Mouse (Mus musculus) ES-Bruce4 (cell line): ENCODE measurements around the gene Ddb2. TPM values are rescaled to one million over a fixed set of nuclear protein-coding genes. Genes with fewer than 3 reads are reported as not detected.

Experiments
- H3K27ac ChIP-seq: 2 replicates; pipeline ENCODE4 v1.5.1; 2012; ENCODE audit warnings: low read length, inconsistent platforms; ENCODE audit not compliant: insufficient read depth
- H3K27me3 ChIP-seq: 2 replicates; pipeline ENCODE4 v1.6.1; 2012; ENCODE audit warnings: mild to moderate bottlenecking, low read length, inconsistent platforms; ENCODE audit not compliant: control insufficient read depth, poor library complexity, insufficient read depth, severe bottlenecking
- H3K36me3 ChIP-seq: 2 replicates; pipeline ENCODE4 v1.6.1; 2012; ENCODE audit warnings: inconsistent platforms, mild to moderate bottlenecking, low read length, moderate library complexity; ENCODE audit not compliant: control insufficient read depth, poor library complexity, insufficient read depth, severe bottlenecking
- H3K4me1 ChIP-seq: one replicate; pipeline ENCODE4 v1.8.1; 2011; ENCODE audit warnings: low read length; ENCODE audit not compliant: control insufficient read depth, insufficient read depth
- H3K4me3 ChIP-seq: 2 replicates; pipeline ENCODE4 v1.5.1; 2011; ENCODE audit warnings: low read depth, mild to moderate bottlenecking, low read length
- H3K9ac ChIP-seq: 2 replicates; pipeline ENCODE4 v1.6.1; 2012; ENCODE audit warnings: low read depth, mild to moderate bottlenecking, inconsistent platforms; ENCODE audit not compliant: poor library complexity, severe bottlenecking
- H3K9me3 ChIP-seq: replicated peaks from 2 replicates; pipeline ENCODE4 v1.6.1; 2012; ENCODE audit warnings: mild to moderate bottlenecking, low read length, inconsistent platforms; ENCODE audit not compliant: control insufficient read depth, poor library complexity, insufficient read depth, severe bottlenecking
- CTCF ChIP-seq: IDR thresholded peaks from one replicate; pipeline ENCODE4 v1.8.1; 2011; ENCODE audit warnings: low read depth, low read length
- EP300 ChIP-seq: IDR thresholded peaks from 2 replicates; pipeline ENCODE4 v1.6.1; 2011; ENCODE audit warnings: low read depth, low read length; ENCODE audit not compliant: insufficient read depth
- POLR2A ChIP-seq: IDR thresholded peaks from one replicate; pipeline ENCODE4 v1.8.1; 2011; ENCODE audit warnings: low read length; ENCODE audit not compliant: insufficient read depth
- polyA plus RNA-seq: library from polyadenylated mRNA; stranded (reverse); fragments of >200 nt; gene quantifications from 2 replicates; pipeline ENCODE4 v1.2.4, GENCODE M21; 2011; ENCODE audit warnings: low read depth; ENCODE audit not compliant: missing spikeins, insufficient read depth, insufficient read length

Ddb2 gene
- polyA plus RNA-seq, 1 experiment: 22.3 TPM

GRCm38 (mm10) chr2:91180706-91181105 lies 56.1 kb downstream of the Ddb2 start:
- H3K4me1 ChIP-seq: peaks cover 4% of the 10 kb centered on the region
- H3K9me3 ChIP-seq: no peaks in the 10 kb centered on the region
- H3K4me3 ChIP-seq: no peak overlapping the region
- no peak overlapping the region for H3K9ac ChIP-seq
- H3K36me3 ChIP-seq: no peaks in the 10 kb centered on the region
- H3K27me3 ChIP-seq: no peaks in the 10 kb centered on the region
- H3K27ac ChIP-seq: no peak overlapping the region
- no peak for TF ChIP-seq POLR2A

- TF ChIP-seq EP300 (no peak), POLR2A (no peak)
- H3K4me3 ChIP-seq: no peak overlapping the region
- no peaks in the 10 kb centered on the region for H3K9me3 ChIP-seq
- H3K9ac ChIP-seq: no peak overlapping the region
- no peaks in the 10 kb centered on the region for H3K36me3 ChIP-seq
- no peaks in the 10 kb centered on the region for H3K27me3 ChIP-seq
- H3K4me1 ChIP-seq: peaks cover 4% of the 10 kb centered on the region
- no peak overlapping the region for H3K27ac ChIP-seq
These were observed 57.0 kb downstream of the Ddb2 start for GRCm38 (mm10) chr2:91179825-91180224.

DNA sequence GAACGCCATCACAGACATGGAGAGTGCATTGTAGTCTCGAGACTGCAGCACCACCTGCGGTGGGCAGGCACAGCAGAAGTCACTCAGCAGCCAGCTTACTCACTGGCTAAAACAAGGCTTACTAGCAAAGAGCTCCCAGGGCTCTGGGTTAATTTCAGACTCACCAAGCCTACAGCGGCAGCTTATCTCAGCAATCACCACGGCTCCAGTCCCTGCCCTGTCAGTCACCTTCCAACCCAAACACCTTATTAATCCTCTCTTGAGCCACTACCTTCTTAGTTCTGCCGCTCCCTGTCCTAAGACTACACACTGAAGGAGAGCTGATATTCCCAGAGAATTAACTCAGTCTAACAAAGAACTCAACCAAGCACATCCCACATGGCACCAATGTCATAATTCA lies 60.5 kb downstream of the Ddb2 start:
- peaks cover 1% of the 10 kb centered on the region for H3K4me1 ChIP-seq
- no peak overlapping the region for H3K27ac ChIP-seq
- no peak overlapping the region for H3K9ac ChIP-seq
- no peaks in the 10 kb centered on the region for H3K27me3 ChIP-seq
- no peaks in the 10 kb centered on the region for H3K36me3 ChIP-seq
- H3K9me3 ChIP-seq: no peaks in the 10 kb centered on the region
- H3K4me3 ChIP-seq: no peak overlapping the region
- TF ChIP-seq EP300 (no peak), POLR2A (no peak), CTCF (no peak)

- H3K9me3 ChIP-seq: no peaks in the 10 kb centered on the region
- no peak overlapping the region for H3K9ac ChIP-seq
- no peaks in the 10 kb centered on the region for H3K36me3 ChIP-seq
- H3K4me3 ChIP-seq: no peak overlapping the region
- no peak for TF ChIP-seq EP300
- no peak for TF ChIP-seq CTCF
- TF ChIP-seq POLR2A: no peak
- H3K27me3 ChIP-seq: no peaks in the 10 kb centered on the region
- H3K27ac ChIP-seq: no peak overlapping the region
- H3K4me1 ChIP-seq: peaks cover 1% of the 10 kb centered on the region
These were observed 61.3 kb downstream of the Ddb2 start for GRCm38 (mm10) chr2:91175490-91175889.

- Histone ChIP-seq H3K36me3 (no peaks in the 10 kb centered on the region), H3K9ac (no peak overlapping the region), H3K27me3 (no peaks in the 10 kb centered on the region), H3K27ac (no peak overlapping the region), H3K9me3 (no peaks in the 10 kb centered on the region), H3K4me1 (peaks cover 1% of the 10 kb centered on the region), H3K4me3 (no peak overlapping the region)
- TF ChIP-seq POLR2A (no peak), EP300 (no peak), CTCF (no peak)
These were observed 67.0 kb downstream of the Ddb2 start for GRCm38 (mm10) chr2:91169587-91170322.

GRCm38 (mm10) chr2:91167629-91168028 lies 69.2 kb downstream of the Ddb2 start:
- H3K27ac ChIP-seq: no peak overlapping the region
- no peak for TF ChIP-seq EP300
- no peak for TF ChIP-seq POLR2A
- no peak for TF ChIP-seq CTCF
- no peaks in the 10 kb centered on the region for H3K36me3 ChIP-seq

More at GRCm38 (mm10) chr2:91167629-91168028, 69.2 kb downstream of the Ddb2 start:
- H3K4me3 ChIP-seq: no peak overlapping the region
- no peaks in the 10 kb centered on the region for H3K27me3 ChIP-seq
- H3K4me1 ChIP-seq: peaks cover 1% of the 10 kb centered on the region
- H3K9me3 ChIP-seq: no peaks in the 10 kb centered on the region
- H3K9ac ChIP-seq: no peak overlapping the region
